In the genomic region with DNA sequence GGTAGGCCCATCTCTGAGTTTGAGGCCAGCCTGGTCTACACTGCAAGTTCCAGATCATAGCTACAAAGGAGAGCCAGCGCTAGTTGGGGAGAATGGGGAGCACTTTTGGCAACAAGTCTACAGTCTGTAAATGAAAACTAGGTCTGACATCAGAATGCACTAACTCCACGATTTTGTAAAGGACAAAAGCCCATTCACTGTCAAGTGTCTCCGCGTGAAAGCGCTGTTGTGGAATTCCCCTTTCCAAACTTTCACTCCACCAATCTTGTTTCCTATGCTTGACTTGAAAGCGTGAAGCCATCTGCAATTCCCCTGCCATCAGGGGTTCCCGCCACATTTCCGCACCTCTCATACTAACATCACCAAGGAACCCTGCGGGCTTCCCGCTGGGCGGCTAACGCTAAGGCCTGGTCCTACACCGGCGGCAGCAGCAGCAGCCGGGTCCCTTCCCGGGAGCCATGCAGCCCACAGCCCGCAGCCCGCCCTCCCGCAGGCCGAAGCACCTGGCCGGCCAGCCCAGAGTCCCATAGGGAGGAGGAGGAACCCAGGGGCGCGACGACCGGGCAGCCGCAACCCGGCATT, we compare ENCODE assay signal across 8 mouse cellular contexts. TPM values are rescaled to one million over a fixed set of nuclear protein-coding genes. Genes with fewer than 3 reads are reported as not detected.
A peak's percentile ranks its signal among the peaks of the same experiment; 100 is the strongest.
DNase-seq lines count a peak whose midpoint lies in the region; ATAC-seq and TF ChIP-seq lines count a peak whose summit lies in the region.

No protein-coding gene starts in this region.

- H3K4me3 ChIP-seq in heart, postnatal 0 days (ENCODE audit: low read depth, low read length): peak overlapping the region; percentile 90
- H3K4me3 ChIP-seq in C2C12 (ENCODE audit: insufficient read depth, poor library complexity, severe bottlenecking): peak overlapping the region; percentile 53
- H3K4me3 ChIP-seq in bone marrow macrophage, adult 2 months (ENCODE audit: insufficient read depth, low read length): peak overlapping the region; percentile 89
- H3K4me3 ChIP-seq in hindbrain, embryonic 10.5 days: peak overlapping the region; percentile 93
- peak overlapping the region; percentile 45 for H3K4me3 ChIP-seq in macrophage (ENCODE audit: inconsistent target)

- no peak for TF ChIP-seq CTCF in heart, postnatal 0 days (IDR thresholded peaks at IDR 0.05; ENCODE audit: low read depth)
- TF ChIP-seq CTCF in C2C12 (IDR thresholded peaks at IDR 0.05; ENCODE audit: control insufficient read depth, insufficient read depth, insufficient read length): no peak
- no peak for TF ChIP-seq CTCF in bone marrow macrophage, adult 2 months (IDR thresholded peaks at IDR 0.05; ENCODE audit: low read depth, low read length)

- H3K9ac ChIP-seq in heart, postnatal 0 days (replicated peaks; ENCODE audit: low read depth, low read length): peak overlapping the region; percentile 96

- peaks cover 26% of the 10 kb centered on the region for H3K79me2 ChIP-seq in C2C12 (ENCODE audit: control insufficient read depth, insufficient read depth)
- peaks cover 9% of the 10 kb centered on the region; the same call in 1 of the 2 replicates for H3K79me2 ChIP-seq in macrophage (ENCODE audit: inconsistent target)

- no peaks in the 10 kb centered on the region; the same call in 1 of the 2 replicates for H3K36me3 ChIP-seq in heart, postnatal 0 days (replicated peaks; ENCODE audit: control insufficient read depth, insufficient read depth, low read length)
- H3K36me3 ChIP-seq in C2C12 (ENCODE audit: control insufficient read depth, insufficient read depth) (no peaks in the 10 kb centered on the region), macrophage (ENCODE audit: inconsistent target) (no peaks in the 10 kb centered on the region)
- peaks cover 5% of the 10 kb centered on the region; the same call in 1 of the 2 replicates for H3K36me3 ChIP-seq in hindbrain, embryonic 10.5 days

- H3K9me3 ChIP-seq in heart, postnatal 0 days (replicated peaks; ENCODE audit: control insufficient read depth, low read length): no peaks in the 10 kb centered on the region
- no peaks in the 10 kb centered on the region for H3K9me3 ChIP-seq in hindbrain, embryonic 10.5 days

- WGBS in heart, postnatal 0 days: 1% methylated on average over 27 of the region's 27 CpGs
- WGBS in hindbrain, embryonic 10.5 days: 2% methylated on average over 27 of the region's 27 CpGs
- WGBS in macrophage (ENCODE audit: missing documents): 3% methylated on average over 21 of the region's 27 CpGs

- H3K4me2 ChIP-seq in heart, postnatal 0 days (ENCODE audit: low read depth, low read length): peak overlapping the region; percentile 93

- no peak for TF ChIP-seq POLR2A in bone marrow macrophage, adult 2 months (IDR thresholded peaks at IDR 0.05; ENCODE audit: borderline replicate concordance, low read depth, low read length)

- no peaks in the 10 kb centered on the region for H3K27me3 ChIP-seq in heart, postnatal 0 days (ENCODE audit: control insufficient read depth, insufficient read depth, low read length)
- H3K27me3 ChIP-seq in C2C12 (ENCODE audit: control insufficient read depth, insufficient read depth, insufficient read length): no peaks in the 10 kb centered on the region
- no peaks in the 10 kb centered on the region for H3K27me3 ChIP-seq in hindbrain, embryonic 10.5 days (ENCODE audit: insufficient read depth, poor library complexity, severe bottlenecking)

- peak overlapping the region; percentile 93 for H3ac ChIP-seq in C2C12 (ENCODE audit: control insufficient read depth, insufficient read length, low read depth)

- no peak for TF ChIP-seq EP300 in heart, postnatal 0 days (IDR thresholded peaks at IDR 0.05; ENCODE audit: low read depth)

- peak; percentile 36; the same call in 1 of the 2 replicates for ATAC-seq in heart, postnatal 0 days (ENCODE audit: insufficient read depth, low read depth)

- peaks cover 7% of the 10 kb centered on the region for H3K79me3 ChIP-seq in C2C12 (ENCODE audit: low read depth)

- no peak for DNase-seq in heart, postnatal 0 days (ENCODE audit: low spot score)
- no peak for DNase-seq in heart, postnatal 14 days
- no peak for DNase-seq in hindbrain, embryonic 10.5 days (ENCODE audit: low spot score)
- no peak for DNase-seq in ovary, postnatal 36 days (ENCODE audit: low spot score)
- no peak for DNase-seq in frontal cortex, postnatal 14 days (ENCODE audit: low spot score in 2 of 2)

- peaks cover 13% of the 10 kb centered on the region for H3K4me1 ChIP-seq in heart, postnatal 0 days (ENCODE audit: control insufficient read depth, insufficient read depth)
- peaks cover 33% of the 10 kb centered on the region for H3K4me1 ChIP-seq in bone marrow macrophage, adult 2 months (ENCODE audit: control insufficient read depth, insufficient read depth, low read length)
- H3K4me1 ChIP-seq in hindbrain, embryonic 10.5 days (replicated peaks): peaks cover 18% of the 10 kb centered on the region

- peak overlapping the region; percentile 95 for H3K27ac ChIP-seq in heart, postnatal 0 days (ENCODE audit: low read depth)
- H3K27ac ChIP-seq in bone marrow macrophage, adult 2 months (ENCODE audit: insufficient read depth, low read depth, low read length): peak overlapping the region; percentile 74
- peak overlapping the region; percentile 100 for H3K27ac ChIP-seq in hindbrain, embryonic 10.5 days
- H3K27ac ChIP-seq in macrophage: peak overlapping the region; percentile 31

- intact Hi-C loops in heart, postnatal 14 days (cut with DNase I): loop anchor here (10.0 kb wide), 1 partner anchor 679 kb away; a partner anchor contains a TSS

TF ChIP-seq in C2C12, 6 proteins besides CTCF, POLR2A, EP300 and RAD21:
- TF ChIP-seq MAX (IDR thresholded peaks at IDR 0.05): no peak
- TF ChIP-seq FOSL1 (IDR thresholded peaks at IDR 0.05; ENCODE audit: insufficient read depth, low read length, poor library complexity, severe bottlenecking): no peak
- TF ChIP-seq MYOD1 (IDR thresholded peaks at IDR 0.05; ENCODE audit: control insufficient read depth, insufficient read length, low read depth): no peak
- no peak for TF ChIP-seq CEBPB (IDR thresholded peaks at IDR 0.05; ENCODE audit: low read depth)
- no peak for TF ChIP-seq USF1 (IDR thresholded peaks at IDR 0.05; ENCODE audit: low read depth)
- TF ChIP-seq MYOG (IDR thresholded peaks at IDR 0.05; ENCODE audit: control insufficient read depth, extremely low read depth, insufficient read length): no peak
TF ChIP-seq in C2C12: peak in this region for 0.

RNA-seq across cellular contexts. Expression of a gene that starts 0.6 kb away (rescaled TPM):
- total RNA-seq in heart, postnatal 0 days (2014; rRNA removed; ENCODE audit: low replicate concordance): 28.9 and 43.9 TPM in 2 replicates
- 322 and 335 TPM in 2 replicates for polyA plus RNA-seq in heart, postnatal 0 days (2015; fragmentation: Nextera tagmentation; extraction: Ambion mirVana)
- 100 to 1,000 TPM; 282 to 299 TPM for total RNA-seq in heart, postnatal 14 days (2021)
- polyA plus RNA-seq in C2C12 (2012; fragmentation: generic; extraction: Trizol): 136 TPM
- polyA plus RNA-seq in bone marrow macrophage, adult 2 months (2012; ENCODE audit: insufficient read depth, insufficient read length, missing spikeins): 99.3 and 110 TPM in 2 replicates
- 163 and 191 TPM in 2 replicates for polyA plus RNA-seq in hindbrain, embryonic 10.5 days (2016; fragmentation: Nextera tagmentation; extraction: Ambion mirVana)
- 10 to 100 TPM in 11 of 26 experiments, 1 to 10 TPM in 15; 4.5 to 23.9 (median 9.0) TPM for total RNA-seq in macrophage (2018; cell fraction: chromatin; rRNA removed)
- total RNA-seq in macrophage (2018; cell fraction: cytosol; rRNA removed): 100 to 1,000 TPM in 8 of 26 experiments, 10 to 100 TPM in 18; 60.0 to 195 (median 85.7) TPM
- total RNA-seq in macrophage (2018; cell fraction: nucleus; rRNA removed): 10 to 100 TPM in 24 of 26 experiments, 1 to 10 TPM in 2; 8.6 to 38.3 (median 17.5) TPM
- polyA plus RNA-seq in macrophage (2018): 67.7 to 97.9 TPM (median 82.2 TPM) in 3 replicates

RNA-seq across cellular contexts. Expression of a gene that starts 0.8 kb away (rescaled TPM):
- total RNA-seq in heart, postnatal 0 days (2014; rRNA removed; ENCODE audit: low replicate concordance): 4.7 and 5.2 TPM in 2 replicates
- 40.4 and 45.3 TPM in 2 replicates for polyA plus RNA-seq in heart, postnatal 0 days (2015; fragmentation: Nextera tagmentation; extraction: Ambion mirVana)
- 10 to 100 TPM; 32.2 to 33.5 TPM for total RNA-seq in heart, postnatal 14 days (2021)
- polyA plus RNA-seq in C2C12 (2012; fragmentation: generic; extraction: Trizol) (9.4 TPM), macrophage (2018) (9.3 to 15.0 TPM (median 13.6 TPM) in 3 replicates)
- polyA plus RNA-seq in bone marrow macrophage, adult 2 months (2012; ENCODE audit: insufficient read depth, insufficient read length, missing spikeins): 24.3 TPM in 2 replicates
- polyA plus RNA-seq in hindbrain, embryonic 10.5 days (2016; fragmentation: Nextera tagmentation; extraction: Ambion mirVana): 45.2 and 55.2 TPM in 2 replicates
- total RNA-seq in macrophage (2018; cell fraction: chromatin; rRNA removed): 10 to 100 TPM; 13.5 to 67.9 (median 32.5) TPM
- total RNA-seq in macrophage (2018; cell fraction: cytosol; rRNA removed): 10 to 100 TPM in 12 of 26 experiments, 1 to 10 TPM in 14; 6.8 to 15.7 (median 9.9) TPM
- 10 to 100 TPM in 25 of 26 experiments, 1 to 10 TPM in 1; 4.5 to 53.0 (median 21.3) TPM for total RNA-seq in macrophage (2018; cell fraction: nucleus; rRNA removed)

Comparison
In these comparisons a context has a peak if more than half of its experiments do, and no peak if none do; other contexts are left out.
1. H3K27ac ChIP-seq: peak in every context shown above with its lines; median percentile 100 in hindbrain, embryonic 10.5 days; 95 in heart, postnatal 0 days; 74 in bone marrow macrophage, adult 2 months; 31 in macrophage.